Mouse (Mus musculus) megakaryocyte, adult 5-6 weeks (primary cell): ENCODE results near the gene Slc35f6. TPM values are rescaled to one million over a fixed set of nuclear protein-coding genes. Genes with fewer than 3 reads are reported as not detected.

ENCODE experiments used
- ATAC-seq: 2 replicates; pipeline ENCODE4 v1.8.0; 2016; ENCODE audit warnings: mild to moderate bottlenecking, inconsistent platforms; ENCODE audit not compliant: poor library complexity, severe bottlenecking
- total RNA-seq, 2 experiments: library from RNA; stranded (forward) in 1 of 2; stranded (reverse) in 1 of 2; fragments of 153-499, 151-499 nt in 1 of 2; fragments of 221-1000, 200-1000 nt in 1 of 2; gene quantifications; 2 replicates each; pipeline versions ENCODE4 v1.2.3 to v1.2.4; 2015 to 2017

Slc35f6 gene
- total RNA-seq, 2 experiments from 2014 or later = 21.5 to 23.9 TPM

DNA sequence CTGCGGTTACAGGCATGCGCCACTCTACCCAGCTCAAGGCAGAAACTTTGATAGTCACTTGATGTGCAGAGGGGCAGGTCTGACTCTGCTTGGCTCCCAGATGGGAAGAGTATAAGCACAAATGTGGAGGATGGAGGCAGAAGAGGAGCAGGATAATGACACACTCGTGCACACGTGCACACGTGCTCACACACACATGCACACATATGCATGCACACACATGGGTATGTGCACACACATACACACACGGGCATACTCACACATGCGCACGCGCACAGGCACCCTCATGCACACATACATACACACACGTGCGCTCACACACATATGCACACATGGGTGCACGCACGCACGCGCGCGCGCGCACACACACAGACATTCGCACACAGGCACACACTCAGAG lies 27.2 kb upstream of the Slc35f6 start:
- no peak for ATAC-seq

- ATAC-seq = no peak
Measured at GRCm38 (mm10) chr5:30621211-30621790, 26.4 kb upstream of the Slc35f6 start.

- ATAC-seq = no peak
Measured at GRCm38 (mm10) chr5:30621844-30622176, 25.9 kb upstream of the Slc35f6 start.

GRCm38 (mm10) chr5:30622177-30622840 lies 25.4 kb upstream of the Slc35f6 start:
- ATAC-seq = peak; percentile 64

DNA sequence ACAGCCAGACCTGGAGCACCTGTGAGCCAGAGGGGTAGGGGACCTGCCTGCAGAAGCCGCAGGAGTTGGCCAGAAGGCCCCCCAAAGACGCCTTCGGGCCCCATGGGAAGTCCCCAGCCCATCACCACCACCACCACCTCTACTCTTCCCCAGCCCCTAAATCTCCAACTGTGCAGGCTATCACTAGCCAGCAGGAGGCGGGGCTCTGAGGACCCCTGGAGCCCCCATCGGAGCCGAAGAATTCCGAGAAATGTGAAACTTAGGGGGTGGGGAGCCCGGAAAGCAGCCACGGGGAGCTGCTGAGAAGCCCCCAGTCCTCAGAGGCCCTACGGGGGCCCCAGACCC lies 24.9 kb upstream of the Slc35f6 start:
- ATAC-seq = no peak

- no peak for ATAC-seq
Measured at GRCm38 (mm10) chr5:30623380-30623779, 24.4 kb upstream of the Slc35f6 start.

GRCm38 (mm10) chr5:30624311-30624710 lies 23.4 kb upstream of the Slc35f6 start:
- no peak for ATAC-seq

GRCm38 (mm10) chr5:30624908-30625307 lies 22.8 kb upstream of the Slc35f6 start:
- no peak for ATAC-seq

DNA sequence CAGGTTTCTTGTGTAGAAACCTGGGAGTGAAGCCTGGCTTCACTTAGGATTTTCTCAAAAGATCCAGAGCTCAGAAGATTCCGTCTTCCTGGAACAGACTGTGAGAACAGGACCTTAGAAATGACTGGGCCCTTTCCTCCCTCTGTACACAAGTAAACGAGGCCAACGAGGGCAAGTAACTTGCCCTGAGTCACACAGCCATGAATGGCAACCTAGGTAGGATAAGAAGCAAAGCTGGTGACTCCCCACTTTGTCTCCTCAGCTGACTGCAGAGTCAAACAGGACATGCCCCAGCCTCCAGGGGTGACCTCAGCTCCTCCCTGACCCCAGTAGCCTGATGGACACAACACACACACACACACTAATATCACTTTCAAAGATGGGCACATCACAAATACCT lies 22.4 kb upstream of the Slc35f6 start:
- no peak for ATAC-seq

DNA sequence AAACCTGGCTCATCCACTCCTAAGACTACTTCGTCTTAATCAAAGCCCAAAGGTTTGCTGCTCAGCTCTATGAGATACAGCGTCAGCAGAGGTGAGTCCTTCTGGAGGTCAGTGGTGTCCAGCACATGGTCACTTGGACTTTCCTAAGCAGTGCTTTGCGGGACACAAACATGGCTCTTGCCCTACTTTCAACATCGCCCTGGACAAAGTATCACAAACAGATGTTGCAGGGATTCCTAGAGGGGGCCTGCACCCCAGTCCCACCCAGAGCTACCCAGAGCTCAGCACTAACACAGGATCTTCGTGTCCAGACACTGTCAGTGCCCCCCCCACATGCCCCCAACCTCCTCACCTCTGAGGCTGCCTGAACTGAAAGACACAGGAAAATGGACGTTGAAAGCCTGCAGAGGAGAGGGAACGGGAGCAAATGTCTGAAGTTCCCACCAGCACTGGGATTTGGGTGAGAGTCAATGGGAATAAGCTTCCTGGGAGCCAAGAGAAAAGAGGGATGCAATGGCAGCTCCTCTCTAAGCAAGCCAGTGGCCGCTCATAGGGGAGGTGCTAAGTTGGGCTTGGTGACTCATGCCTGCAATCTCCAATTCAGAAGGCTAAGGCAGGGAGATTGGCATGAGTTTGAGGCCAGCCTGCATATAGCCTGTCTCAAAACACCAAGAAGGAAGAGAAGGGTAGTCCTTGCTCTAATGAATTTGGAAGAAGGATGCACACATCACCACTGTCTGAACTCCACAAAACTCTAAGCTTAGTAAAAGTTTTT lies 21.2 kb upstream of the Slc35f6 start:
- ATAC-seq = no peak

GRCm38 (mm10) chr5:30628511-30628910 lies 19.2 kb upstream of the Slc35f6 start:
- ATAC-seq = no peak

DNA sequence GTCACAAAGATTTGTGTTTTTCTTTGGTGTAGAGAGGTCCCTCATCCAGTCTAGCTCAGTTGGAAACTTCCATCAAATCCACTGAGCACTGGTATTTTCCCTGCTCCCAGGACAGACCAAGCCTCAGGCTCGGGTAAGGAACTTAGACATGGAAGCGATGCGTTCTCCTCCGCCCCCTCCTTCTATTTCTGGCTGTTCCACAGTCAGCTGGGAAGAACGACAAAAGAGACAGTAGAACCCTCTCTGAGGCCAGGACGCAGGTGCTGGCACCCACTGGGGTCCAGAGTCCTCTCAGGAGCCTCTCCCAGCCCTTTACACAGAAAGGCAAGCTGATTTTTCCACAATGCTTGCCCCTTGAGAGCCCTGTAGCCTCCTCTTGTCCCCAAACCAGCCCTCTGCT lies 17.3 kb upstream of the Slc35f6 start:
- no peak for ATAC-seq

DNA sequence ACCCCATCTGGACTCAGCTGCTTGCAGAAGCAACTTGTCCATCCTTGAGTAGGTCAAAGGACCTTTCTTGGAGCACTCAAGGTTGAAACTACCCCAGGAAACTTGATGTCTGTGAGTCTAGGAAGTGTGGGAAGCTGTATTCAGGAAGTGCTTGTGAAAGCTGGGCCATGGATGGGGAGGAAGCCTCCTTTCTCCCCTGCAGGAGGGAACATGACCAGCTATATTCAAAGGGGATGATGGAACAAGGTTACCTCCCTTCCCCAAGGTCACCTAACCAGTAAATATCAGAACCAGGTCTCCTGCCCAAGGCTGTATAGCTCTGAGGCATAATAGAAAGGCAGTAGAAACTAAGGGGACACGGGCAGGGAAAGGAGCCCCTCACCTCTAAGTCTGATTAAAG lies 15.6 kb upstream of the Slc35f6 start:
- ATAC-seq = no peak

GRCm38 (mm10) chr5:30636994-30637393 lies 10.7 kb upstream of the Slc35f6 start:
- ATAC-seq = no peak

DNA sequence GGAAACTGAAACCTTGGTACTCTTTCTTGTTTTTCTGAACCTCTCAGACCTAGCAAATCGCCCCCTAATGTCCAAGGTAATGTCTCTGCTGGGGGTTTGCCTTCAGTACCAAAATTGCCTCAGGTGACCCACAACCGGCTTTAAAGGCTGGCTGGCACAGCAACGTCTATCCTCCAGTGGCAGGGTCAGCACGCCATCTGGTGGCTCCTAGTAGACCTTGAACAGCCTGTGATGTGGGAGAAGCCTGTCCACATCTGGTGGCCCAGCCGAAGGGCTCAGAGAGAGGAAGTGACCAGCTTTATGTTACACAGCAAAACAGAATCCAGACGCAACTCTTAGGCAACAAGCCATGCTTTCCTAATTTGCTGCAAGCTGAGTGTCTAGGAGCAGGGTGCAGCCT lies 9.7 kb upstream of the Slc35f6 start:
- peak; percentile 99 for ATAC-seq

- ATAC-seq = no peak
Measured at GRCm38 (mm10) chr5:30643477-30644179, 4.1 kb upstream of the Slc35f6 start.

DNA sequence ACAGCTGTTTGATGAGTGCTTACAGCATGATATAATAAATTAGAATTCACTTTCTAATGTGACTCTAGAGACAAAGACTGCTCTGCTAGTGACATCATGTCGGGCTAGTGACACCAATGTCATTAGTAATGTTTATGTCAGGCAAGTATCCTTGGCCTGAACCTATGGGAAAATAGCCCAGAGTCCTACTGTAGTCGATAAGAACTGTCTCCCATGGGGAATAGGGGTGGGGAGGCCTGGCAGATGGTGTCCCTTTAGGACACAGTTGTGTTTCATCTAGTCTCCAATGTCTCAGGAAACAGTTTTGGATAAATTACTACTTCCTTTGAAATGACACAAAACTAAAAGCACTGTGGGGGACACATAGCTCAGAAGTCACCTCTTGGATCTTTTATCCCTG lies 1.7 kb upstream of the Slc35f6 start:
- no peak for ATAC-seq

DNA sequence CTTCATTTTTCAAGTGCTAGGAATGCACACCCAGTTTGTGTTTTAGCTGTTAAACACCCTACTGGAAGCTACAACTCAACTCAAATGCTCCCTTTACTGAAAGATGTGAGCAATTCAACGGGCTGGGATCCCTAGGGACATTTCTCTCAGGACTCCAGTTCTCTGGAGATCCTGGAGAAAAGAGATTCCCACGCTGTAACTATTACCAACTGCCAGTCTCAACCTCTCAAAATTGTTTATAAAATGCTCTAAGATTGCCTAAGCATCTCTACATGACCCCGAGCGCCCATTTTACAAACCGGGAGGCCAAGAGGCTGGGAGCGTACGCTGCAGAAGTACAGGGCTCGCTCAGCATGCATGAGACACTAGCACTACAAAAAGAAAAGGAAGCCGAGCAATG lies 337 bp upstream of the Slc35f6 start:
- ATAC-seq = no peak

- no peak for ATAC-seq
Measured at GRCm38 (mm10) chr5:30649558-30649957, 1.8 kb downstream of the Slc35f6 start.

DNA sequence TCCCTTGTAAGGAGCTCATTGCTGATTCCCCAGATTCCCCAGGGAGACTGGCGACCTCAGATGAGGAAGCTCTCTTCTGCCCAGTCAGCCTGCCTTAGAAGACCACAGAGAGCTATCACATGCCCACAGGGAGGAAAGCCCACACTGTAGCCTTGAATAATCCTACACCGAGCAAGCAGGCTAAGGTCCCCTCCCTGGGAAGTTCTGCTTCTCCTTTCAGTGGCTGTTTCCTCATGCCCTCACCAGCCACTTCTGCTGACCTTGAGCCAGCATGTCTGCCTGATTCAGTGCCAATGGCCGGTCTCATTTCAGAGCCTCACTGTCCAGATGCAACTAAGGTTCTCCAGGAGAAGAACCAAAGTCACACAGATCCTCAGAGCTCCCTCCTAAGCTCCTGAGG lies 3.0 kb downstream of the Slc35f6 start:
- peak; percentile 74 for ATAC-seq

DNA sequence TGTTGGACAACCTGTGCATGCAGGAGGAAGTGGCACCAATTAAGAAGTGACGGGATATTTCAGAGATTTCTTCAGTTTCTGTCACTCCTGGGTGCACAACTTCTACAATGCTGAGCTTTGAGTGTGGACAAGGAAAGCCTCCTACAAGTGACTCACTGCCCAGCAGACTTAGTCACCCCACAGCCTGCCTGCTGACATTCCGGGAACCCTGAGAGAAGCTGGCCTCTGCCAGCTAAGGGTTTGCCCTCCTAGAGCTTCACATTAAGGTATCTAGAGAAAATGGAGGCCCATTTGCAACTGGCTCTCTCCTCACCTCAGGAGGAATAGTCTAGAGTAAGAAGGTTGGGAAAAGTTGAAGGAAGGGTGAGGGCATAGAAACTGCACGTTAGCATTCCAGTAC lies 3.8 kb downstream of the Slc35f6 start:
- ATAC-seq = 0 out of 2 replicates have a peak, but pooled peaks have one; percentile 2

DNA sequence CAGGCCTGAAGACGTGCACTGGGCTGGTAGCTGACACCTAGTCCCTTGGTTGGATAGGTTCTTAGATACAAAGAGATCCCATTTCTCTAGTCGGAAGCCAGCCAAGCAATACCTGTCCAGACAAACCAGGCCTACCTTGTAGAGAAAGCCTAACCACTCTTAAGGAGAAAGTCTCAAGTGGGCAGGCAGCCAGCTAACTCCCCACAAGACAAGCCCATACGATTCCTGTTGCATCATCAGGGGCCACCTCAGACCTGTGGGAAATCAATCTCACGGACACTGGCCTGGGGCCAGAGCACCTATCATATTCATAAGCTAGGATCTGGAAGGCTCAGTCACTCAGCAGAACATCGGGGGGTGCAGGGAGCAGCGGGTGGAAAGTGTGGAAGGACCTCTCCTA lies 5.5 kb downstream of the Slc35f6 start:
- no peak for ATAC-seq
